Mouse (Mus musculus) left cerebral cortex, adult 8-10 months (tissue): ENCODE measurements around the gene Srsf3. TPM values are rescaled to one million over a fixed set of nuclear protein-coding genes. Genes with fewer than 3 reads are reported as not detected.
A peak's percentile ranks its signal among the peaks of the same experiment; 100 is the strongest.
"Not testable (repeated sequence)": the region's sequence is repeated elsewhere in the genome, so short reads cannot be mapped to it uniquely, and the experiment has no call there.

Experiments used
- DNase-seq, 2 experiments: peaks; one replicate each; pipeline ENCODE4 v3.0.0; 2022; ENCODE audit warnings: low spot score in 2 of 2
- total RNA-seq, 4 experiments: library from RNA; stranded (reverse); gene quantifications; 2 replicates each; pipeline ENCODE4 v1.2.4; 2022

The Srsf3 gene
- total RNA-seq, 4 experiments from 2014 or later, result 101 to 142 (median 115) TPM

DNA sequence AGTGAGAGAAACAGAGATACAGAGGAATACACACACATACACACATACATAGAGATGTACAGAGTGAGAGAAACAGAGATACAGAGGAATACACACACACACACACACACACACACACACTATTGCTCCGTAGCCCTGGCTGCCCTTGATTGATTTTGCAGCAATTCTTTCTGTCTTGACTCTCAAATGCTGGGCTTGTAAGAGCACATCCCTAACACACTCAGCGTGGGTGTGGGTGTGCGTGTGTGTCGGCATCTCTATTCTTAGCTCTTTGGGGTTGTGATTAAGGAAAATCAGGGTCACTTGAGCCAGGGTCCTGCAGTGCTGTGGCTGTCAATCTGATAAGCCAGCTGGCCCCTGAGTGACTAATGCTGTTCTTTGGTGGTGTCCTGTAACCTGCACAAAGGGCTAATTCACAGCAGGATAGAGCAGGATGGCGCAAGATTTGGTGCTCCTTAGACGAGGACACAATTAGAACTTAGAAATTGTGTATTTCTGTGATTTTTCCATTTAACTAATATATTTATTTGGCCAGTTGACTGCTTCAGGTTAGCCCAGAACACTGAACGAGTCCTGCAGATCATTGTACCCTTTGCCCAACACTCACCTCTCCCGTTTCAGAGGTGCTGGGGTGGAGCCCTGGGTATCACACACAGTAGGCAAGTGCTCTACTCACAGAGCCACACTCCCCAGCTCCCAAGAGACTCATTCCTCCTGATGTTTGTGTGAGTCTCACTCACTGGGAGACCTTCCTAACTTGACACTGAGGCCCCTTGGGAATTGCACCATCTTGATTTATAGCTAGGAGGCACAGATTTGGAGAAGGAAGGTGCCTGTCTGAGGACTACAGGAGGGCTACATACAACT, 30.9 kb downstream of the Srsf3 start:
- DNase-seq, result no peak

DNA sequence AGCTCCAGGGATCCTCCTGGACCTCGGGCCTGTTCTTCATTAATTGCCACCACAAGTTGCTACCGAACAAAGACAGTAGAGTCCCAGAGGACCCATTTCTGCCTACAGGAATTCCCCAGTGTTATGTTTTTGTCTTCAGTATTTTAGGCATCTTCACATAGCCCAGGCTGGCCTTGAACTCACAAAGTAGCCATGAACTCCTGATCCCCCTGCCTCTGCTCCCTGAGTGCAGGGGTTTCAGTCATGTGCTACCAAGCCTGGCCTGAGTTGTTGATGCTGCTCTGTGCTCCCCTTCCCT, 31.5 kb downstream of the Srsf3 start:
- no peak for DNase-seq

GRCm38 (mm10) chr17:29065245-29065940, 33.0 kb downstream of the Srsf3 start:
- no peak for DNase-seq

DNA sequence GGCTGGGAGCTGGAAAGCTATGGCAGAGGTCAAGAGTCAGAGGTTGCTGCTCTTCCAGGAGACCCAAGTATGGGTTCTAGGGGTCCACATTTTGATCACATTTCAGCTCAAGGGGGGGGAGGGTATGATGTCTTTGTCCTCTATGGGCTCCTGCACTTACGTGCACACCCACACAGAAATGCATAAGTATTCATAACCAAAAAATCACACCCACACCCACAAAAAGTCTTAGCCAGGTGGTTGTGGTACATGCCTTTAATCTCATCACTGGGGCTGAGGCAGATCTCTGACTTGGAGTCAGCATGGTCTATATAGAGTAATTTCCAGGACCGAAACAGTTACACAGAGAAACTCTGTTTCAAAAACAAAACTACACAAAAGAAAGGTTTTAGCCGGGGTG, 33.5 kb downstream of the Srsf3 start:
- DNase-seq, result no peak

GRCm38 (mm10) chr17:29067416-29067815, 35.0 kb downstream of the Srsf3 start:
- DNase-seq, result not testable (repeated sequence)

DNA sequence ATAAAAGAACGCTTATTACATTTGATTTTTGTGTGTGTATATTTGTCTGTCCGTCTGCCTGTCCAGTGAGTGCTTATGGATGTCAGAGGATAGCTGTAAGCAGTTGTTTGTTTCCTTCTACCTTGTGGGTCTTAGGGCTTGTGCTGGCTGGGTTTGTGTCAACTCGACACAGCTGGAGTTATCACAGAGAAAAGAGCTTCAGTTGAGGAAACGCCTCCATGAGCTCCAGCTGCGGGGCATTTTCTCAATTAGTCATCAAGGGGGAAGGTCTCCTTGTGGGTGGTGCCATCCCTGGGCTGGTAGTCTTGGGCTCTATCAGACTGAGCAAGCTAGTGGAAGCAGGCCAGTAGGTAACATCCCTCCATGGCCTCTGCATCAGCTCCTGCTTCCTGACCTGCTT, 35.4 kb downstream of the Srsf3 start:
- DNase-seq, result no peak

DNA sequence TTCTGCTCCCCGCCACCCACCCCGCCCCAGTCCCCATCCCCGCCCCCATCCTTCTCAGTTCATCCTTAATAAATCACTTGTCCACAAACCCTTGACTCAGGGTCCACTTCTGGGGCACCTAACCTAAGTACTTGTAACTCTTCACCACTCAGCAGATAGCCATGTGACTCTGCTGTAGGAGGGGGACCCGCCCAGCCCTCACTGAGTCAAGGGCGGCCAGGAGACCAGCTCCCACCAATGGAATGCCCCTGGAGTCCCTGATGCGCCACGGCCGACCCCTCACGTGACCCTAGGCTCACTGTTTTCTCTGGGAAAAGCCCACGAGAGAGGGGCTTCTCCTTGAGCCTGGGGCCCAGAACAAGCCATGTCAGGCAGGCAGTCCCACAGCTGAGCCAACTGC, 36.6 kb downstream of the Srsf3 start:
- no peak for DNase-seq

DNA sequence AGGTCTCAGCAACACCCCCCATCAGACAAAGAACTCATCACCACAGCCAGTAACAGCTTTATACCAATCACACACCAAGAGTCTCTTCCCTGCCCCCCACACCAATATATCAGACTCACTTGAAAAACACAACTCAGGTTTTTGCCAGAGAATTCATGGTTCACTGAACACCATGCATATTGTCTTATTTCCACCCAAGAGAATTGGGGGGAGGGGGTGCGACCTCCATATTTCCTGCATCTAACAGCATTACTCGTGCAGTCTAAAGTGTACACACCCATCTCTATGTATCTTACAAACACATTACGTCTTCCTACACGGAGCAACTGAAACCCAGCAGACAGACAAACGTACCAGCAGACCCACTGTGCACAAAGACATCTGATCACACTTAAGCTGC, 39.4 kb downstream of the Srsf3 start:
- DNase-seq, result no peak

DNA sequence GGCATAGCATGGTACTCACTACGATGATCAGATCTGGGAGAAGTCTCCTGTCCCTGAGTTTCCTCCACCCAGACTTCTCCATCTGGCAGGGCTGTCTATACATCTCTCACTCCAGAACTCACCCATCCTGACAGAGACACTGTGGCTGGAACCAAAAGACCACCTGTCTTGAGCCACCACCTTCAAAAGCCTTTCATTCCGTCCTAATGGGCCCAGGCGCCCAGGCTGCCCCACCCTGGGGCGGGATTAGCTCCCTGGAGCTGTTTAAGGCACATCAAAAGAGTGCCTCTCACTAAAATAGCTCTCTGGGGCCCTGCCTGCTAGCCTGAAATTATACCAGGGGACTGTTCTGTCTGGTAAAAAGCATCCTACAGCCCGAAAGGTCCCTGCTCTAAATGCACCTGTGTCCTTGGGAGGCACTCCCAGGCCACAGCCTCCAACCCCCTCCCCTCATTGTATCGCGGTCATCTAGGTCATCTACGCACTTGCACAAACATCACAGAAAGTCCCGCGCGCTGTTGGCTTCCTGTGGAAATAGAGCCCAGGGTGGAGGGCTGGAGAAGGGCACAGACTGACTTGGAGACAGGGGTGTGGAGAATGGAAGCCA, 40.4 kb downstream of the Srsf3 start:
- no peak for DNase-seq

GRCm38 (mm10) chr17:29073313-29073712, 40.9 kb downstream of the Srsf3 start:
- no peak for DNase-seq

GRCm38 (mm10) chr17:29074085-29074484, 41.7 kb downstream of the Srsf3 start:
- no peak for DNase-seq

DNA sequence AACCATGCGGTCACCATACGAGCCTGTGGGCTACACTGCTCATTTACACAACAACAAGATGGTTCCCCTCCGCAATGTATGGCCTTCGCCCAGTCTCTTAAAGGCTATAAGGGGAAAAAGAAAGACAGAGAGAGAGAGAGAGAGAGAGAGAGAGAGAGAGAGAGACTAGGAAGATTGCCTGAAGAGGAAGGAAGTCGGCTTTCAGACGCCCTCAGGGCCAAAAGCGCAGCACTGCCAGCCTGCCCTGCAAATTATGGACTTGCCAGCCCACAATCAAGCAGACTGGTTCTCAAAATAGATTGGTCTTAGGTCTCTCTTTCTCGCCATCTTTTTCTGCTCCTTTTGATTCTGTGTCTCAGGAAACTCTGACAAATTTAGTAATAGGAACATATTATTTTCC, 43.8 kb downstream of the Srsf3 start:
- no peak for DNase-seq

GRCm38 (mm10) chr17:29077786-29078509, 45.5 kb downstream of the Srsf3 start:
- peak in 1 of 2 experiments; percentile 47 for DNase-seq

- no peak for DNase-seq
Observed at GRCm38 (mm10) chr17:29078519-29079383, 46.3 kb downstream of the Srsf3 start.

DNA sequence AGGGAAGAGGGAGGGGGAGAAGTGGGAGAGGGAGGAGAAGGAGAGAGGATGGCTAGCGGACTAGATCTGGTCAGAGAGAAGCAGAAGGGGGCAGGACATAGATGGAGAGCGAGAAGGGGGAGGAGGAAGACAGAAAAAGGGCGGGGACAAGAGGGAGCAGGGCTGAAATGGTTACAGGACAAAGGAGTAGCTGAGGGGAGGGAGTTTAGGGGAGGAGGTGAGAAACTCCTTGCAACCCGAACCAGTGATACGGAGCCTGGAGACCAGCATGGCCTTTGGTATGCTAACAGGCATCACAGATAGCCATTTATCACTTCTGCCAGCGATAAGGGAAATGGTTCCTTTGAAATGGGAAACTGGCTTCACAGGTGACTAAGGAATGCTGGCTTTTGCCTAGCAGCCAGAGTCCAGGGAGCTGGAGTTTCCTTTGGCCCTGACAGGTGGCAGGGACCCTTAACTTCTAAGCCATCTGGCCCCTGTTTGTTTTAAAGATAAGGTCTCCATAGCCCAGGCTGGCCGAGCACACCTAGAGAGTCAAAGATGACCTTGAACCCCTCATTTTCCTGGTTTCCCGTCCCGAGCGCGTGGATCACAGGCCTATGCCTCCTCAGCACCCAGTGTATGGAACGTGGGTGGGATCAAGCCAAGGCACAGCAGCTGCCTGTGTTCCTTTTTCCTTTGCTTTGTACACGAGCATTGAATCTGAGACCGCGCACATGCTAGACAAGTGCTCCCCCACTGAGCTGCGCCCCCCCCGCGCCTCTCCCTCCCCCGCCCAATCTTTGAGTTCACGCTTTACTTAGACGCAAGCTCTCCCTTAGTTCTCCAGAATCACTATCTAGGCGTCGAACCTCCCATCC, 48.6 kb downstream of the Srsf3 start:
- no peak for DNase-seq

DNA sequence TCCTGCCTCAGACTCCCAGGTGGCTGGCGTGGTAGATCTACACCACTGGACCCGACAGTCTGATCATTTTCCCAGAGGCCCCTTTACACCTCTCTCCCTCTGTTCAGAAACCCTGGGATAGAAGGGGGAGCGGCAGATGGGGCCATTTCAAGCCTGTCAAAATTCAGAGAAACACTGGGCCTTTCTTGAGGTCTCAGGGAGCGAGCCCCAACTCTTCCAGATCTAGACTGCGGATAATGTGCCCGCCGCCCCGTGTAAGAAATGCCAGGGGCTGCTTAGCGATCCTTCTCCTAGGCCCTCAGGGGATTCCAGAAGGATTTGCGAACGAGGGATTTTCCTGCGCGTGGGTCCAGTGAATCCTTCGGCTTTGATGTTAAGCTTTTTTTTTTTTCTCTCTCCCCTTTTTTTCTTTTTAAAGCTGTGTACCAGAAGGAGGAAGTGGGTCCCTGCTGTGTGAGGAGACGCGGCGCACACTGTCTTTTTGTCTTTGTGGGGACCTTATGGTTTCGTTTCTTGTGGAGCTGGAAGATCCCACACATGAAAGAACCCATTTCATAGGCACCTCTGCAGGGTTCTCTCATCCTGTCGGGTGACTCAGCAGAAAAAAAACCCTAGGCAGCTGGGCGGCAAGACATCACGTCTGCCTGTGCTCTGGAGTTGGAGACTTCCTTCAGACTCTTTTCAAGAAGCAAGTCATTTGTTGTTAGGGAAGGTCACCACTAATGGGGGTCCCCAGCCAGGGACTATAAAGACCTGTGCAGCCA, 49.4 kb downstream of the Srsf3 start:
- peak in 1 of 2 experiments; percentile 50 for DNase-seq

GRCm38 (mm10) chr17:29083586-29083985, 51.2 kb downstream of the Srsf3 start:
- DNase-seq, result peak in 1 of 2 experiments; percentile 4

DNA sequence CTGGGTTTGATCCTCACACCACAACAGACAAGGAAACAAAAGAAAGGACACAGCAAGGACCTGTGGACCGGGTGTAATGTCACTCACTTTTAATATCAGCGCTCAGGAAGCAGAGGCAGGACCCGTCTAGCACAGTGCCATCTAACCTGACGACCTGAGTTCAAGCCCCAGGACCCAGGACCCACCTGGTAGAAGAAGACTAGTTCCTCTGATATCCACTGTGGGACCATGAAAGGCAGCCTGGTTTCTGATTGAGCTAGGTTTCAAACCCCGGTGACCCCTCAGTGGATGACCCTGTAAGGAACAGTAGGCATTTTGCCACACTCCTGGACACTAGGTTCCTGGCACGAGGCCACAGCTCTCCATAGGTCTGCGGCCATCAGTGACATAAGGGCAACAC, 52.2 kb downstream of the Srsf3 start:
- peak in 1 of 2 experiments; percentile 7 for DNase-seq

GRCm38 (mm10) chr17:29085266-29085665, 52.8 kb downstream of the Srsf3 start:
- DNase-seq, result peak in 1 of 2 experiments; percentile 0
